Mouse (Mus musculus) bone marrow, adult 2 months (tissue): ENCODE measurements around the gene Khdc1b.

Experiments
- CTCF ChIP-seq: fragments of 200-500 bp; IDR thresholded peaks from 2 replicates; pipeline ENCODE4 v1.5.1; 2011; ENCODE audit warnings: low read length, control low read depth; ENCODE audit not compliant: control insufficient read depth, insufficient read depth
- POLR2A ChIP-seq: fragments of 200-500 bp; IDR thresholded peaks from 2 replicates; pipeline ENCODE4 v1.6.1; 2011; ENCODE audit warnings: low read depth, mild to moderate bottlenecking, control low read depth, low read length, borderline replicate concordance; ENCODE audit not compliant: control insufficient read depth

GRCm38 (mm10) chr1:21431666-21432065 is 48.3 kb downstream of the Khdc1b start:
- TF ChIP-seq POLR2A (no peak), CTCF (no peak)
